Mouse (Mus musculus) neural tube, embryonic 15.5 days (tissue): Measurements from ENCODE around the gene Lpgat1. TPM values are rescaled to one million over a fixed set of nuclear protein-coding genes. Genes with fewer than 3 reads are reported as not detected.
A peak's percentile ranks its signal among the peaks of the same experiment; 100 is the strongest.

Experiments used
- ATAC-seq: fragments of 200-750 bp; cut with Nextera tagmentation; 2 replicates; pipeline ENCODE4 v1.8.0; 2017; ENCODE audit warnings: mild to moderate bottlenecking, moderate TSS enrichment, moderate library complexity; ENCODE audit not compliant: low FRiP score
- H3K27ac ChIP-seq: fragments of 300-500 bp; sonication (generic); replicated peaks from 2 replicates; pipeline ENCODE4 v1.5.1; 2015; ENCODE audit warnings: mild to moderate bottlenecking, inconsistent platforms
- H3K27me3 ChIP-seq: fragments of 300-500 bp; sonication (generic); replicated peaks from 2 replicates; pipeline ENCODE4 v1.6.1; 2015; ENCODE audit warnings: inconsistent platforms
- H3K36me3 ChIP-seq: fragments of 300-500 bp; sonication (generic); 2 replicates; pipeline ENCODE4 v1.6.1; 2015; ENCODE audit warnings: inconsistent platforms
- H3K4me1 ChIP-seq: fragments of 300-500 bp; sonication (generic); 2 replicates; pipeline ENCODE4 v1.6.1; 2015; ENCODE audit warnings: inconsistent platforms
- H3K4me2 ChIP-seq: fragments of 300-500 bp; sonication (generic); 2 replicates; pipeline ENCODE4 v1.6.1; 2015; ENCODE audit warnings: inconsistent platforms, mild to moderate bottlenecking, moderate library complexity
- H3K4me3 ChIP-seq: fragments of 300-500 bp; sonication (generic); replicated peaks from 2 replicates; pipeline ENCODE4 v1.5.1; 2015; ENCODE audit warnings: mild to moderate bottlenecking, inconsistent platforms
- H3K9ac ChIP-seq: fragments of 300-500 bp; sonication (generic); replicated peaks from 2 replicates; pipeline ENCODE4 v1.6.1; 2015; ENCODE audit warnings: mild to moderate bottlenecking, inconsistent platforms
- H3K9me3 ChIP-seq: fragments of 300-500 bp; sonication (generic); replicated peaks from 2 replicates; pipeline ENCODE4 v1.6.1; 2016; ENCODE audit warnings: inconsistent platforms
- WGBS: fragments of 180-500 bp; shearing (Covaris S2); methylation state at CpG from one replicate; pipeline ENCODE4 v1.1.7; 2015; ENCODE audit warnings: mixed read lengths; 5-methylcytosine and 5-hydroxymethylcytosine counted together
- polyA plus RNA-seq: library from polyadenylated mRNA; unstranded; fragments of >200 nt; fragmentation: Nextera tagmentation; extraction: Ambion mirVana; gene quantifications from 2 replicates; pipeline ENCODE4 v1.2.1, GENCODE M21; 2015

Gene Lpgat1
- polyA plus RNA-seq, 1 experiment from 2014 or later, result 37.3 TPM

DNA sequence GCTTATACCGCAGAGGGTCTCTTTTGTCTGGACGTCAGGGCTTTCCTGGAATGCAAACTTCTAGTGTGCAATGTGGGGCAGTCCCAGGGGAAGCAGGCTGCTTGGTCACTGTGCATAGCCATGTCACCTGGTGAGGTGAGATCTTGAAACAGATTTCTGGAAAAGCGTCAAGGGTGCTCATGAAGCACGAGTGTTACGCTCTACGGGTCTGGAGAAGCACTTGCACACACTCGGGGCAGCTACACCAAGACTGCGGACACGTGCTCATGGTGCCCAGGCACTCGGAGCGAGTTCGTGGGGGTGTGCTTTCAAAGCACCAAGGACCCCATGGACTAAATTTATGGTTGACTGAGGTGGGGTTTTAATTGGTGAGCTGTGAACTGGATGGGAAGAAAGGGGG is 94.1 kb downstream of the Lpgat1 start:
- no peak overlapping the region for H3K9ac ChIP-seq
- H3K4me2 ChIP-seq, result no peak overlapping the region
- H3K4me3 ChIP-seq, result no peak overlapping the region
- WGBS, result 94% methylated on average over 12 of the region's 12 CpGs
- no peak for ATAC-seq
- H3K4me1 ChIP-seq, result no peaks in the 10 kb centered on the region
- H3K9me3 ChIP-seq, result no peaks in the 10 kb centered on the region
- H3K27me3 ChIP-seq, result no peaks in the 10 kb centered on the region
- H3K27ac ChIP-seq, result no peak overlapping the region
- H3K36me3 ChIP-seq, result no peaks in the 10 kb centered on the region

GRCm38 (mm10) chr1:191812949-191813691 is 95.5 kb downstream of the Lpgat1 start:
- no peak overlapping the region for H3K4me3 ChIP-seq
- peaks cover 4% of the 10 kb centered on the region; the same call in 1 of the 2 replicates for H3K4me1 ChIP-seq
- H3K9me3 ChIP-seq, result no peaks in the 10 kb centered on the region
- WGBS, result 85% methylated on average over 13 of the region's 13 CpGs
- no peak overlapping the region for H3K9ac ChIP-seq
- ATAC-seq, result no peak
- H3K27ac ChIP-seq, result no peak overlapping the region
- H3K27me3 ChIP-seq, result no peaks in the 10 kb centered on the region
- H3K36me3 ChIP-seq, result no peaks in the 10 kb centered on the region
- H3K4me2 ChIP-seq, result no peak overlapping the region

- no peak overlapping the region for H3K27ac ChIP-seq
- H3K4me1 ChIP-seq, result peaks cover 6% of the 10 kb centered on the region; the same call in 1 of the 2 replicates
- H3K9ac ChIP-seq, result no peak overlapping the region
- H3K36me3 ChIP-seq, result no peaks in the 10 kb centered on the region
- H3K27me3 ChIP-seq, result no peaks in the 10 kb centered on the region
- H3K9me3 ChIP-seq, result no peaks in the 10 kb centered on the region
- ATAC-seq, result no peak
- no peak overlapping the region for H3K4me3 ChIP-seq
- no peak overlapping the region for H3K4me2 ChIP-seq
- 88% methylated on average over 4 of the region's 4 CpGs for WGBS
Measured at GRCm38 (mm10) chr1:191814240-191814639, 96.6 kb downstream of the Lpgat1 start.

DNA sequence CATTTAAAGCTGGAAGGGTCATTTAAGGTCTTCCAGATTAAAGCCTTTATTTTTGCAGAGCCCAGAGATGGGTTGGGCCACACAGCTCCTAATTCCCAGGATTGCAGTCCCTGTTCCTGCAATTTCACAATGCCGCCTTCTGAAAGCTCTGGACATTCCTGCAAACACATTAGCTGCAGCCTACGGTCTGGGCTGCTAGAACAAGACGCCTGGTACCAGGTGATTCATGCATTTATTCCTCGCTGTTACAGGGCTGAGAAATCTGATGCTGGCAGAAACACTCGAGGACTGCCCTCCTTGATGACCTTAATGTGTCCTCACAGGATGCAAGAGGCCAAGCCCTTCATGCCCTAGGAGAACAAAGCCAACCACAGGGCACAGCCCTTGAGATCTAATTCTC is 97.3 kb downstream of the Lpgat1 start:
- no peaks in the 10 kb centered on the region for H3K36me3 ChIP-seq
- no peak overlapping the region for H3K27ac ChIP-seq
- no peak for ATAC-seq
- H3K9ac ChIP-seq, result no peak overlapping the region
- H3K4me3 ChIP-seq, result no peak overlapping the region
- H3K27me3 ChIP-seq, result no peaks in the 10 kb centered on the region
- no peak overlapping the region for H3K4me2 ChIP-seq
- peaks cover 6% of the 10 kb centered on the region; the same call in 1 of the 2 replicates for H3K4me1 ChIP-seq
- no peaks in the 10 kb centered on the region for H3K9me3 ChIP-seq
- WGBS, result 62% methylated on average over 5 of the region's 5 CpGs

GRCm38 (mm10) chr1:191816596-191816995 is 99.0 kb downstream of the Lpgat1 start:
- H3K4me1 ChIP-seq, result peaks cover 13% of the 10 kb centered on the region
- H3K9ac ChIP-seq, result no peak overlapping the region
- no peak overlapping the region for H3K4me3 ChIP-seq
- H3K27ac ChIP-seq, result no peak overlapping the region
- no peaks in the 10 kb centered on the region for H3K36me3 ChIP-seq
- H3K9me3 ChIP-seq, result no peaks in the 10 kb centered on the region
- H3K4me2 ChIP-seq, result no peak overlapping the region
- 84% methylated on average over 3 of the region's 3 CpGs for WGBS
- H3K27me3 ChIP-seq, result no peaks in the 10 kb centered on the region
- ATAC-seq, result no peak

DNA sequence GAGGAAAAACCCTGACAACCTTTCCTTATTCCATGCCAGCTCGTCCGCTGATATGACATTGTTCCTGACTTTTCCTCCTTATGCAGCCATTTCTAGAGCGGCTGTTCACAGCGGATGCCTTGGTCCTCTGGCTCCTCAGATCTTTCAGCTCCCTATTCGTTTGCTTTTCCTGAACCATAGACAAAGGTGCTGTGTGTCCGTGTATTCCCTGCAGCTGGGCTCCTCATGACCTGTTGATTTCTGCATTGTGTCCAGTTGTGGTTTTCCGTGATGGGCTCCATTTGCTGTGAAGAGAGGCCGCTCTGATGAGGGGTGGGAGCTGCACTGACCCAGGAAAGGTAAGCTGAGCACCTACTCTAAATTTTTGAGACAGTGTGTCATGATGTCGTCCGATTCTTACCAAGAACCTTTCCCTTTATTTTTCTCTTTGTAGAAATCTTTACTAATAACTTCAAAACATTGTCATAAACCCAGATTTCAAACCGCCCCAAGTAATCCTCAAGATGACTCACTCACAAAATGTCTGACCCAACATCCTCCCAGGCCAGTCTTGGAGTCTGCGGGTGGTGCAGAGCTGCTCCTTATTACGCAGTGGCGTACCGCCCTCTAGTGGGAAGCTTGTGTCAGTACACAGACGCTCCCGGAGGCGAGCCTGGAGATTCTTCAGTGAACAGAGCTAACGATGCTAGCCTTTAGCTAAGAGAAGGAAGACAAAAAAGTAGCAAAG is 99.9 kb downstream of the Lpgat1 start:
- Histone ChIP-seq H3K27me3 (no peaks in the 10 kb centered on the region), H3K36me3 (no peaks in the 10 kb centered on the region), H3K4me1 (peaks cover 21% of the 10 kb centered on the region), H3K9me3 (no peaks in the 10 kb centered on the region), H3K9ac (no peak overlapping the region), H3K4me3 (no peak overlapping the region), H3K27ac (no peak overlapping the region), H3K4me2 (no peak overlapping the region)
- ATAC-seq, result peak; percentile 66
- WGBS, result 39% methylated on average over 19 of the region's 19 CpGs

DNA sequence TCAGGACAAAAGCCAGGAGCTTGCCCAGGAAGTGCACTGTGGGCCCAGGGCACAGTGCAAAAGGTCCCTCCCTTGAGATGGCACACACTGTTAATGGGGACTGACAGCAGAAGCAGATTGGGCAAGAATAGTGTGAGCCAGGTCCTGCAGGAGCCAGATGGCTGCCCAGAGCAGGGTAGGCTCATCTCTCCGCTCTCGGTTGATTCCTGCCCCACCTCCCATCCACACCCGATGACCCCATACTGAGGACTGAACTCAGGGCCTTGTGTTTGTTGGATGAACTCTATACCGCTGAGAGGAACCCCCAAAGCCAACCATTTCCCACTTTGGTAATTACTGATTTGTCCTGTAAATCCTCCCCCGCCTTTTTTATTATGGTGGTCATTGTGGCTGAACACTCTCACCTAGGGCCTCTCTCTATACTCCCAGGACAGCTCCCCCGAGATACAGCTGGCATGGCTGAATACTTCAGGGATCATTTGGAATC is 100.6 kb downstream of the Lpgat1 start:
- Histone ChIP-seq H3K27ac (no peak overlapping the region), H3K36me3 (no peaks in the 10 kb centered on the region)
- no peak for ATAC-seq

GRCm38 (mm10) chr1:191819026-191819425 is 101.4 kb downstream of the Lpgat1 start:
- H3K4me2 ChIP-seq, result no peak overlapping the region

More for the DNA sequence above, 100.6 kb downstream of the Lpgat1 start:
- peaks cover 21% of the 10 kb centered on the region for H3K4me1 ChIP-seq
- 27% methylated on average over 6 of the region's 6 CpGs for WGBS
- no peaks in the 10 kb centered on the region for H3K9me3 ChIP-seq
- H3K4me3 ChIP-seq, result no peak overlapping the region
- H3K9ac ChIP-seq, result no peak overlapping the region
- no peak overlapping the region for H3K4me2 ChIP-seq
- no peaks in the 10 kb centered on the region for H3K27me3 ChIP-seq

GRCm38 (mm10) chr1:191820951-191821325 is 103.3 kb downstream of the Lpgat1 start:
- Histone ChIP-seq H3K4me1 (peaks cover 21% of the 10 kb centered on the region), H3K4me2 (peak overlapping the region; percentile 97), H3K9me3 (no peaks in the 10 kb centered on the region), H3K9ac (peak overlapping the region; percentile 59), H3K36me3 (no peaks in the 10 kb centered on the region), H3K27me3 (no peaks in the 10 kb centered on the region), H3K27ac (peak overlapping the region; percentile 54; the same call in 1 of the 2 replicates), H3K4me3 (peak overlapping the region; percentile 83)
- WGBS, result 6% methylated on average over 15 of the region's 15 CpGs
- ATAC-seq, result peak; percentile 45

More at GRCm38 (mm10) chr1:191819026-191819425, 101.4 kb downstream of the Lpgat1 start:
- no peak overlapping the region for H3K9ac ChIP-seq
- no peaks in the 10 kb centered on the region for H3K9me3 ChIP-seq
- H3K4me3 ChIP-seq, result no peak overlapping the region
- H3K4me1 ChIP-seq, result peaks cover 21% of the 10 kb centered on the region
- H3K36me3 ChIP-seq, result no peaks in the 10 kb centered on the region
- ATAC-seq, result no peak
- H3K27ac ChIP-seq, result no peak overlapping the region
- no peaks in the 10 kb centered on the region for H3K27me3 ChIP-seq

DNA sequence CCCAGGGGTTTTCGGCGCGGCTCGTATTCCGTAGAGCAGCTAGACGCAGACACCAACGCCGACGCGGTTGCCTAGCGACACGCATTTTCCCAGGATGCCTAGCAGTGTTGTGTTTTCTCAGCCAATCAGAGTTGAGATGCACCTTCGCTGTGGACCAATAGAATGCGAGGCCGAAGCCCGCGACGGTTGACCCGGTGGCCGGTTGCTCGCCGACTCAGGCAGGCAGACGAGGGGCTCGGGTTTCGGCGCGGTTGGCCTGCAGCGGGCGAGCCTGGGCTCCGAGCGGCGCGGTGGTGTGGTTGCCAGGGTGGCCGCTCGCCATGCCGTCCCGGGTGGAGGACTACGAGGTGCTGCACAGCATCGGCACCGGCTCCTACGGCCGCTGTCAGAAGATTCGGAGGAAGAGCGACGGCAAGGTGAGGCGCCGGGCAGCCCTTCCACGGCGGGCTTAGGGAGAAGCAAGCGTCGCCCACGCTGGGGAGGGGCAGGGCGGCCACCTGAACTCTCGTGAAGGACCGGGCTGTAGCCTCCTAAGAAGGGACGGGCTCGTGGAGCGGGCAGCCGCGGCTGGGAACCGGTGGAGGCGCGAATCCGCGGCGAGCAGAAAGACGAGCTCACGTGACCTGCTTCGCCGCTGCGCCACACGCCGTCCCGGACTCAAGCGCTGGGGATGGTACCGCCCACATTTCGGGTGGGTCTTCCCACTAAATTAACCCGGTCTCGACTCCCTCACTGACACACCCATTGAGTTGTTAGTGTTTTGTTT is 103.9 kb downstream of the Lpgat1 start, which contains the start of gene Nek2:
Nek2 (plus strand) TSS at position 119 of the 766 bp plus-strand sequence.
- H3K9ac ChIP-seq, result peak within 1 kb of the TSS; percentile 59
- peak; percentile 96 for ATAC-seq
- WGBS, result under 1% methylated on average over 75 of the region's 79 CpGs
- H3K4me3 ChIP-seq, result peak within 1 kb of the TSS; percentile 83
- H3K36me3 ChIP-seq, result no peaks in the 10 kb centered on the region
- peak within 1 kb of the TSS; percentile 97 for H3K4me2 ChIP-seq
- H3K4me1 ChIP-seq, result peaks cover 21% of the 10 kb centered on the region
- no peaks in the 10 kb centered on the region for H3K27me3 ChIP-seq
- H3K27ac ChIP-seq, result peak within 1 kb of the TSS; percentile 54; the same call in 1 of the 2 replicates
- no peaks in the 10 kb centered on the region for H3K9me3 ChIP-seq

DNA sequence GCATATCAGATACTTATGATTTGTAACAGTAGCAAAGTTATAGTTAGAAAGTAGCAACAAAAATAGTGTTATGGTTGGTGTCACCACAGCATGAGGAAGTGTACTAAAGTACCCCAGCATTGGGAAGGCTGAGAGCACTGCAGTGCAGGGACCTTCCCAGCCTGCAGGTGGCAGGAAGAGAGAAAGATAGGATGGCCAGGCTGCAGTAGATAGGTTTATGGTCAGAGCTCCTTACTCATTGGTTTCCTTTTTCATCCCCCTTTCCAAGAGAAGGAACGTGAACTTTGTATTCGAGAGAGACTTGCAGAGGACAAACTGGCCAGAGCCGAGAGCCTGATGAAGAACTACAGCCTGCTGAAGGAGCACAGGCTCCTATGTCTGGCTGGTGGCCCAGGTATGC is 111.5 kb downstream of the Lpgat1 start:
- Histone ChIP-seq H3K36me3 (no peaks in the 10 kb centered on the region), H3K4me2 (no peak overlapping the region), H3K9ac (no peak overlapping the region), H3K27me3 (no peaks in the 10 kb centered on the region), H3K9me3 (no peaks in the 10 kb centered on the region), H3K4me1 (no peaks in the 10 kb centered on the region), H3K27ac (no peak overlapping the region), H3K4me3 (no peak overlapping the region)
- 90% methylated on average over 3 of the region's 3 CpGs for WGBS
- no peak for ATAC-seq
